Mouse (Mus musculus): ENCODE data around the gene Tet3.

- TF ChIP-seq CTCF (IDR thresholded peaks at IDR 0.05) (no peak), EP300 (IDR thresholded peaks at IDR 0.05) (no peak)
These were observed 32.3 kb downstream of the Tet3 start for GRCm38 (mm10) chr6:83426576-83426975.
